Mouse (Mus musculus): ENCODE data around the gene Btaf1.
A peak's percentile ranks its signal among the peaks of the same experiment; 100 is the strongest.

The Btaf1 gene

DNA sequence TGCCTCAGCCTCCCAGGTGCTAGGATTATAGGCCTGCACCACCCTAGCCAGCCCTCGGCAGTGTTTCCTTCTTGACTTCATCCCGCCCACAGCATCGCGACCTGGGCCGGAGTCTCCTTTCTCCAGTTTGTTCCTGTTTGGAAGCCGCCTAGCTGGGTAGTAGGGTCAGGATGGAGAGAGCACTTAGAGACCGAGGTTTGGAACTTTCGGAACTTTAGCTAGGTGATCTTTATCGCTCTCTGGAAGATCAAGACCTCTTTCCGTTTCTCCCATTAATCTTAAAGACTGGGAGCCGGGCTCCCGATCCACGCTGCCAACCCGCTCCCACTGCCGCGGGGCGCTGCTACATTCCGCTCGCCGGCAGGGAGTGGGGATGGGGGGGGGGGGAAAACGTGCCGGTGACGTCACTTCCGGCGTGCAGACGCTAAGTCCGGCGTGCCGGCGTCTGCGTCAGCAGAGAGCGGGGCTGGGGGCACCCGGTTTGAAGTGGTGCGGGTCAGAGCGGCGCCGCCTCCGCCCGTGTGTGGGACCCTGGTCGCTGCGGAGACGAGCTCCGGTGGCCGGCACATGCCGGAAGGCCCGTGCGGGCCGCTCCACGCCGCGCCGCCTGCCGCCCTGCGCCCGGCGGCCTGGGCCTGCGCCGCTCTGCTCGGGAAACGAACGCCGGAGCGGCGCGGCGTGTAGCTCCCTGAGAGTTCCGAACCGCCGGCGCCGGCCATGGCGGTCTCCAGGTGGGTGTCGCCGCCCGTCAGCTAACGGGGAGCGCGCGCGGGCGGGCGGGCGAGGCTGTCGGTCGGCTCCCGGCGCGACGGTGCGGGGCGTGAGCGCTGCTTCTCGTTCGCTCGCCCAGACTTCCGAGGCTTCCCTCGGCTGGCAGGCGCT, at the start of gene Btaf1:
Gene Btaf1 (plus strand): TSS at position 409 of the 882 bp plus-strand sequence.
- peak; percentile 99 for DNase-seq

DNA sequence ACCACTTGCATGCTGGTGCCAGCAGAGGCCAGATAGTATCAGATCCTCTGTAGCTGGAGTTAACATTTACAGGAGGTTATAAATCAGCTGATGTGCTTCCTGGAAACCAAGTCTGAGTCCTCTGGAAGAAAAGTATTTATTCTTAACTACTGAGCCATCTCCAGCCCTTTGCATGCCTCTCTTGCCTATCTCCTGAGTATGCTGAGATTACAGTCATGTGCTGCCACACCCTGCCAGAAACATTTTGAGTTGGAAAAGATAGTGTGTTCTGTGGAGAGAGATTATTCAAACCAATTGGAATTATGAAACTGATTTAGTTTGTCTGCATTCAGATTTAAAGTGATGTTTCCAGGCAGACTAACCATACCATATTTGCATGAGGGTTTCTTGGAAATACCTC, 48.5 kb upstream of the Btaf1 start:
- peak; percentile 60 for DNase-seq

DNA sequence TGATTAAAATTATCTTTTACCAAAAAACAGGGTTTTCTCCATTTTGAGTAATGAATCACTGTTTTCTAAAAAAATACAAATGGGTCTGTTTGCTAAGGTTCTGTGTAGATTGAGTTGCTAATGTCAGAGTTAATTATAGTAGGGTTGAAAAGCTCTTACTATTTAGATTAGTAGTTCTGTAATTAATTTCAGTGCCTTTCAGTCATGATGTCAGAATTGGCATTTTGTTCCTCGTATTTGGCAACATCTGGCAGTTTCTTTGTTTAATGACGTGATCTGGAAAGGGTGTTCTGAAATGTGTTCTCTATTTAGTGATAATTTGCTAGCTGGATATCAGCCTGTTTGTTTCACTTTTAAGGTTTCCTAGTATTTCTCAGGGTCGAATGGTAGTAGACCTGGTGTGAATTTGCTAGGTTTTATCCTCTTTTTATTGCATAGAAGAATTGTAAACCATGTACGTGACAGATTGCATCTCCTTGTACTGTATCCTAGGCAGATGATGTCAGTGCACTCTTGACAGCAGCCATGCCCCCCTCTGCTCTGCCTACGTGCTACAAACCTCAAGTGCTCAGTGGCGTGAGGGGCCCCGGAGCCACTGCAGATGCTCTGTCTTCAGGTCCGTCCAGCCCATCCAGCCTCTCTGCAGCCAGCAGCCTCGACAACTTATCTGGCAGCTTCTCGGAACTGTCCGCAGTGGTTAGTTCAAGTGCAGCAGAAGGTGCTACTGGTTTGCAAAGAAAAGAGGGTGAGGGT, 47.0 kb upstream of the Btaf1 start:
- DNase-seq, result peak; percentile 84

DNA sequence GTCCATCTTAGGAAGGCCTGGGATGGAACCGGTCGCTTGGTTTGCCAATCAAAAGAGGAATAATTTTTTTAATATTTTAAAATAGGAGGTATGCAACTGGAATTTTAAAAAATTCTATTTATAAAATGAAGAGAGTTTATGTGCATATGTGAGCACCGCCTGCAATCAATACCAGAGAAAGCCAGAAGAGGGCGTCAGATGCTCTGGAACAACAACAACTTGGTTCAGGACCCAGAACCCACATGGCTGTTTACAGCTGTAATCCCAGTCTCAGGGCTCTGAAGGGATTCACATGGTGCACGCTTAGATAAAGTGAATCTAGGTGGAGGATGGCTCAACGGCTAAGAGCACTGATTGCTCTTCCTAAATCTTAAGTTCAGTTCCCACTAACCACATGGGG, 42.8 kb upstream of the Btaf1 start:
- peak; percentile 40 for DNase-seq

DNA sequence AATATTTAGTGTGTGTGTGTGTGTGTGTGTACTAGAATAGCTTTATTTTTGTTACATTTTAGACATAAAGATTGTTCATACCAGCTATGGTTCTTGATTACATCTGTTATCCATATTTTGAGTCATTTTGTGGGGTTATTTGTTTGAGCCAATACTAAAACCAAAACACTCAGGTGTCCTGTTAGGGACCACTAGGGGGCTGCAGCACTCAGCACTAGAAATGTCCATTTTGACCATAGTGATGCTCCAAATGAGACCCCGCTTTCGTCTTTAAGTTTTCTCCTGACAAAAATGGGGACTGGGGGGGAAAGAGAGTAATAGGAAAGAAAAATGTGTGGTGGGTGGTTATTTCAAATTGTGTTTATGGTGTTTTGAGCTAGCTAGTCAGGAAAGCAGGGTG, 39.6 kb upstream of the Btaf1 start:
- DNase-seq, result peak; percentile 22

DNA sequence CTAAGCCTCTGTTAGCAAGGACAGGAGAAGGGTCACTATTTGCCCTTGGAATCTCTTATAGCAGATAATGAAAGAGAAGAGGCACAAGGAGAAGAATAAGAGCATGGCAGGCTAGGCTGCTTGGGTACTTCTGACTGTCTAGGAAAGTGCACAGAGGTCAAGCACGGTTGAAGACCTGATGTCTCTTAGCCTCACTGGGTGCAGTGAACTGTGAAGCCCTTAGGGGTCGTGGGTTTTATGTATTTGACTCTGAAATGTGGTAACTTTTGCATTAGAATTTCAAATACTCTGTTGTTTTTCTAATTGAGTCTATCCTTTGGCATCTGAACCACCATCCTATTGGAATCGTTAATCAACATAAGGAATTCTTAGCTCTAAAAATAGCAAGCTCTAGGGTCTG, 38.2 kb upstream of the Btaf1 start:
- DNase-seq, result peak; percentile 58

DNA sequence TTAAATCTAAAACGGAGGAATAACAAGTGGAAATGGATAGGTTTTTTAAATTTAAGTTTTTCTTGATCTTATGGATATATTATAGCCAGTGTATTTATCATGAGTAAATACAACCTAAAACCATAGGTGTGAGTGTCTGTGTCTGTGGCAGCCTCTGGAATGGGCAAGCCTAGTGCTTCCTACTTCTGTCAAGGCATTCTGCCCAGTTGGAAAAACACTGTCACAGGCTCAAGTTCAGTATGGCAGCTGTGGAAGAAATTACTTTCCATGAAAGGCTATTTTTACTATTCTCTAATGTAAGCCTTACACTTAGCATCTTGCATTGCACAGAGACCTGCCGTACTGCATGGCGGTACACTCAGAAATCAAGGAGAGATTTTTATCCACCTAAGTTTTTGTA, 34.1 kb upstream of the Btaf1 start:
- DNase-seq, result peak; percentile 55

DNA sequence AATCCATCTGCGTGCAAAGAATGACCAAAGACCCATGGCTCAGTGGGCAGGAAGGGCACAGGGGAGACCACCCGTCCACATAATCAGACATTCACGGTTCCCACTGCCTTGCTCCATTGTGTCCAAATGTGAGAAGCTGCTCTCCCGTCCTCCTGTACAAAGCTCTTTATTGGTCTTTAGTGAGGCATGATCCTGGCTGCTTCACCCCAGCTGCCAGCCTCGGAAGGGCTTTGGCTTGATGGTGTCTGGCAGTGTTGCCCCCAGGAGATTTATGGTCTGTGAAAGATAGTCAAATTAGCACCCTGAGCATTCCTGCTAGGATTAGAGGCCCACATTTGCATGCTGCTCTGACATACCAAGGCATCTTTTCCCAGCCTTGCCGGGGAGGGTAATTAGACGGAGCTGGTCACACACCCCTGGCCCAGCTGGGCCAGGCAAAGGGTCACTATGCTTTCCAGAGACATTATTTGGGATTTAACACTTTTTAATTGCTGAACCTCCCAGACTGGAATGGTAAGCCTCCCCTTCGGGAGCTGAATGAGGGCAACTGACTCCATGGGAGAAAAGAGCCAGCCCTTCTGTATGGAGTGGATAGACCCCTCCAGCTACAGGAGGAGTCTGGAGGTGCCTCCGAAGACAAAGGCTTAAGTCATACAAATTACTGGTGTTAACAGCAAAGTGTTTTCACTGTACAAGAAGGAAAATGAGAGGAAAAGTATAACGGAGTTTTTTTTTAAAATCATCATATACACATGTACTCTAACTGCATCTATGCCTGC, 28.9 kb upstream of the Btaf1 start:
- peak; percentile 83 for DNase-seq

DNA sequence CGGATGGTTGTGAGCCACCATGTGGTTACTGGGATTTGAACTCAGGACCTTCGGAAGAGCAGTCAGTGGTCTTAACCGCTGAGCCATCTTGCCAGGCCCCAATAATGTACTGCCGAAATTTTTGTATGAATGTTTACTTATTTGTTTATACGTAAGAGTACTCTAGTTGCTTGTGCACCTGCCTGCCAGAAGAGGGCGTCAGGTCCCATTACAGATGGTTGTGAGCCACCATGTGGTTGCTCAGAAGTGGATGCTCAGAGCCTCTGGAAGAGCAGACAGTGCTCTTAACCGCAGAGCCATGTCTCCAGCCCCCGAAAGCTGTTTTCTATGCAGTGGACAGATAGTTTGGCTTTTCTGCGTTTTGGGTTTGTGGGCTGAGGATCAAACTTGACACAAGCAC, 28.1 kb upstream of the Btaf1 start:
- peak; percentile 68 for DNase-seq

DNA sequence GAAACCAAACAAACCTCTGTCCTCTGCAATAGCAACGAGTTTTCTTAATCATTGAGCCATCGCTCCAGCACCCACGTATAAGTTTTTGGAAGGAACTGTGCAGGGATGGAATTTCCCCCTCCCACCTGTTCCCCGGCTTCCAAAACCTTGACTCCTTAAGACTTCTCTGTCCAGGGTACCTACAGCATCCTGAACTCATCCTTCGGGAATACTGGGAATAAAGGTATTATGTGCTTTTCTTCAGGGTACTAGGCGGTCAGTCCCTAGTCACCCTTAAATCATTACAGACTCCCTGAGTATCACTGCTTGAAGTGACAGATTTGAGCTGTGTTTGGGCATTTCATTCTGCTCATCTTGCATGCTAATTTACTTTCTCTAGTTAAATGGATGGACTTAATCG, 22.5 kb upstream of the Btaf1 start:
- peak; percentile 31 for DNase-seq

DNA sequence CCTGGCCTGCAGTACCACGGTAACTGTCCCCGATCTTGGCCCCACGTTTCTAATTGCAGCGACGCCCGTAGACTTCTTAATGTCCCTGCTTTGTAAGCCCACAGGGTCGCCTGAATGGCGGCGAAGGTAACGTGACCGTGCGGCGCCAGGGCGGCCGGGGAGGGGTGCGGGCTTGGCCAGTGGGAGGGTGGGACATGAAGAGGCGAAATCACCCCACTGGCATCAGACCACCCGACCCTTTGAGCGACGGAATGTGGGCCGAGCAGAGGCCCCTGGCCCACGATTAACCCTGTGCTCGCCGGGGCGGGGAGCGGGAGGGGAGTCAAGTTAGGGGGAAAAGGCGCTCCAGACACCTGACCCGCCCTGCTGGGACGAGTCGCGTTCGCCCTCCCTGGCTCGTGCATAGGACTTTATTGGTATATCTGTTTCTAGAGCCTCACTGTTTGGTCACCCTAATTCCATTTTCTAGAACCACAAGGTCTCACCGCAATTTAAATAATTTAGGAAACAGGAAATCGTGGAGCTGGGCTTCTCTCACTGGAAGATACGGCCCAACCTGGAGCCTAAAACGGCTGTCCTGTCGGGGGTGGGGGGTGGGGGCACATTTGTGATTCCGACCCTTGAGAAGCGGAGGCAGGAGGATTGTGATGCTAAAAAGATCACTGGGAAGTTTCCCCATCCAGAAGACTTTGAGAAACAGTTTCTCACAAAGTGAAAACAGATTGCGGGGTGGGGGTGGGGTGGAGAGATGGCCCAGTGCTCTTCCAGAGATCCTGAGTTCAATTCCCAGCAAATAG, 21.5 kb upstream of the Btaf1 start:
- peak; percentile 94 for DNase-seq

DNA sequence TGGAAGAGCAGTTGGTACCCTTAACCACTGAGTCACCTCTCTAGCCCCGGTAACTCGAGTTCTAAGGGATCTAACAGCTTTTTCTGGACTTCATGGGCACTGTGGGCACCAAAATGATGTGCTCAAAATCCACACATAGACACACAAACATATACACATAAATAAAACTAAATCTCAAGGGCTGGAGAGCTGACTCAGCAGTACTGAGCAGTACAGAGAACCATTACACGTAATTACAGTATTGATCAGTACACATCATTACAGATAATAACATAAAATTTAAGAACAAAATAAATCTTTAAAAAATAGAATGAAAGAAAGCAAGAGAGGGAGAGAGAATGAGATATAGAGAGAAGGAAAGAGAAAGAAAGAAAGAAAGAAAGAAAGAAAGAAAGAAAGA, 16.7 kb upstream of the Btaf1 start:
- DNase-seq, result no peak

DNA sequence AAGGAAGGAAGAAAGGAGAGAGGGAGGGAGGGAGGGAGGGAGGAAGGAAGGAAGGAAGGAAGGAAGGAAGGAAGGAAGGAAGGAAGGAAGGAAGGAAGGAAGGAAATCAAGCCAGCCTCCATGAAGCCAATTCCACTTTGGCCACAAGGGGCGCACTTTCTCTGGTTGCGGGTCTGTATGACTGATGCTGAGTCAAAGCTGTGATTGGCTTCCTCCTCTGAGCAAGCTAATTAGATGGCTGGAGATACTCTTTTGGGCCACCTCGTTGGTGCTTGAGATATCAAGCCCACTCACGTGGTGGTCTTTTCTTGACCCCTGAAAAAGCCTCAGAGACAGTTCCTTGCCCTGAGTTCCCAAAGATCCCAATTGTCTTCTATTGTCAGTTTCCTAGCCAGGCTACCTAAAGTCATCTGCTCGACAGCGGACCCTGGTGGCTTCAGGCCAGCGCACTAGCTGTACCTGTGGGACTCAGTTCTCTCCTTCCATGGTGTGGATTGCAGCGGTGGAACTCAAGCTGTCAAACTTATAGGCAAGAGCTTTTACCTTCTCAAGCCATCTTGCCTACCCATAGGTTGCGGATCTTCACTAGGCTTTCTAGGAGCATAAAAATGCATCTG, 16.1 kb upstream of the Btaf1 start:
- peak; percentile 87 for DNase-seq

DNA sequence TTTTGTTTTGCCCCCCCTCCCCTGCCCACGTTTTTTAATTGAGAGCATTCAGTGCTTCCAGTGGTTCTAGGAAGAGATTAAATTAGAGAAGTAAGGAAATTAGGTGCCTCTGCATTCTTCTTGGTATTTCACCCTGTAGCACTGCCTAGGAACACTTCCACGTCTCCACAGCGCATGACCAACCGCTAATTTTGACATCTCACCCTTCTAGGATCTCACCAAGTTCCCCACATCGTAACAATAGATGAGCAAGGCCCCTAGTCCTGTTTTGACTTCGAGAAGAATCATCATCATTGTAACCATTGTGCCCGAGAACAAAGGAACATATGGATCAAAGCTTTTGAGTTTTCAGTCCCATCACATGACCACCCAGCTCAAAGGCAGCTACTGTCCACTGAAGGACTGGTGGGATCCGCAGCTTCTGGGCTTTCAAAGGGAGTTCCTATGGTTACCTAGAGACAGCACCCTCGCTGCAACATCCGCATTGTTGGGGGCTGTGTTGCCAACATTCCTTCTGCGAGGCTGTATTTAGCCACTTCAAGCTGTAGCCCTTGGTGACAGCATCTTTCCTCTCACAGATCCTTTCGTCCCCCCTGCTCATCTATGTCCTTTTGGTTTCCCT, 15.3 kb upstream of the Btaf1 start:
- peak; percentile 79 for DNase-seq

DNA sequence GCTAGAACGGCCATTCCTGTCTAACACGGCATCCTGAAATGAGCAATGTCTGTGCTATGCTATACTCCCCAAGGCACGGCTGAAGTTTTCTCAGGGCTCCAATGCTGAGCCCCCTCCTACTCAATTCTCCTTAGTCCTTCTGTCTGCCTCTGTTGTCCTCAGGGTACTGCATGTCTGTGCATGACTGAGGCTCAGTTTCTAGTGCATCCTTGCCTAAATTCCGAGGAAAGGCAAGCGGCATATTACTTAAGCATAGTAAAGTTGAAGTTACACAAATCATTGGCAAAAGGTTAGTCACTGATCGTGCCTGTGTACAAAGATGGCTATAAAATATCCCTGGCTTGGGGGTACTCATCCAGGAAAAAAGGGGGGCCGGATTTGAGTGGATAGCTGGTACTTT, 12.8 kb upstream of the Btaf1 start:
- peak; percentile 28 for DNase-seq

DNA sequence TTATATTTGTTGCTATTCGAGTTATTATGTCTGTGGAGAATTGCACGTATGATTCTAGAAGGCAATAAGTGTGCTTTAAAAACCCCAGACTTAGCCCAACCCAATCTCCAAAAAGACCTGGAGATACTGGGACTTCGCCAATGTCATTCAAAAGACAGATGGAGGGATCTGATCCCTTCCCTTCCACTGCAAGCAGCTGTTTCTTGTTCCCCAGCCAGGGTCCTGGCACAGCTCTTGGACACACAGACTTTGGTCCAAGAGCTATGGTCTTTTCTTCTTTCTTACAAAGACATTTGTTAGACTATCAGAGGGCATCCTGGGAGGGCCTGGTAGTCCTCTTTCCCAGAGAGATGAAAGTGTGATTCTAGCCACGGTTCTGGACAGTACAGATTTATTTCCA, 9.7 kb upstream of the Btaf1 start:
- no peak for DNase-seq

DNA sequence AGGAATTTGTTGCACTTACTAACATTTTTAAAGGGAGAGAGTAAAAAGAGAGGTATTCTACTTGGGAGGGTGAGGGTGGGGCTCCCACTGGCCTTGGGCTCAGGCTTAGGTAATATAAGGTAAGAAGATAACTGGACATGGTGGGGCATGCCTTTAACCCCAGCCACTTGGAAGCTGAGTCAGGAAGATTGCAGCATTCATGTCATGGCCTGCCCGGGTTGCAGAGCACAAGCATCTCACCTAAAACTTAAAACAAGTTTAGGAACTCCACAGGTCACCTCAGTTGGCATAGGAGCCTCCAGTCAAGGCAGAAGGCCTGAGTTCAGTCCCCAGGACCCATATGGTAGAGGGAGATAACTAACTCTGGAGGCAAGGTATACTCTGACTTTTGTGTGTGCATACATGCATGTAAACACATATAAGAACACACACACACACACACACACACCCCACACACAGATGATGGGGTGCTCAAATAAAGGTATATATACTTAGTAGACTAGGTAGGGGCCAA, 8.9 kb upstream of the Btaf1 start:
- no peak for DNase-seq

DNA sequence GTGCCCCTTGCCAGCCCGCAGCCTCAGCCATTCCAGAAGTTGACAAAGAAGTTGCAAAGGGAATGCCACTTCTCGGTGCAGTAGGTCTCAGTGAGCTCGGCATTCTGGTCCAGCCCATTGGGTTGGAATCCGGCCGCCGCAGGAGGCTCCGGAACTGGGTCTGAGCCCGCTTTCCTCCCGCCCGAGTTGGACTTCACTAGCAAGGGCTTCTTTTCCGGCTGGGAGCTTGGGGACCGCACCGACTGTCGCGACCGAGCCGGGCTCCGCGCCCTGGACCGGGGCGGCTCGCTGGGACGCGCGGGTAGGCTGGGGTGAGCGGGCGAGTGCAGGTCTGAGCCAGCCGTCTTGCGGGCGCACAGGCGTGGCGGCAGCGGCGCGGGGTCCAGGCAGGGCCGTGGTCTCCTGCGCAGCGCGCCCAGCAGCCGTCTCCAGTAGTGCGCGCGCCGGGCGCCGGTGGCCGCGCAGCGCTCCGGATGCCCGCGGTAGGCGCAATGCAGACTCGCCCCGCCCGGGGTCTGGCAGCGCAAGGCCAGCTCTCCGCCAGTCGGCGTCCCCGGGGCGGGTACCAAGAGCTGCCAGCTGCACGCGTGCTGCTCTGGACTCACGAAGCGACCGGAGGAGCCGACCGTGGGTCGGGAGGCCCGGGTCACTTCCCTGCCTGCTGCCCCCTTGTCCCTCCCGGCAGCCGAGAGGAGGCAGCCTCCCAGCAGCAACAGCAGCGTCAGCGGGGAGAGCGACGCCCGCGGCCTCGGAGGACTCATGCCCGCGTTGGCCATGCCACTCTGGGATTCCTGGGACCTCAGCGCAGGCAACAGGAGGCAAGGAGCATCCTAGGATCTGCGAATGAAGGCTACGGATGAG, 7.2 kb upstream of the Btaf1 start:
- peak; percentile 98 for DNase-seq

DNA sequence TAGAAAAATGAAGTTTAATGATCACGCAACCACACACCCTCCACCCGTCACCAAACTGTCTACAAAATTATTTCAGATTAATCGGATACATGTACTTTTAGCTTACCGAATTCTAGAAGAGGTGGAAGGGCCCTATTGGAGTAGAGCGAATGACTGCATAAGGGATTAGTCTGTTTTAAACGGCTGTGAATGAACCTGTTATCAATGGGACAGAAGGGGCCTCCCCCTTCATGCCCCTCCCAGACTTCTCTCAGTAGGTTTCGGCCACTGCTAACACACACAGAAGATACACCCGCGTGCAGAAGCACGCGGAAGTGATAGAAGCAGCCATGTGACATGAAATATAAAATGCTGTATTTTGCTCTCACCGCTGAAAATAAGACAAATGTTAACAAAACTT, 6.4 kb upstream of the Btaf1 start, which contains the start of gene Fgfbp3:
Gene Fgfbp3 (minus strand): TSS at position 150 of the 400 bp plus-strand sequence.
- no peak for DNase-seq

DNA sequence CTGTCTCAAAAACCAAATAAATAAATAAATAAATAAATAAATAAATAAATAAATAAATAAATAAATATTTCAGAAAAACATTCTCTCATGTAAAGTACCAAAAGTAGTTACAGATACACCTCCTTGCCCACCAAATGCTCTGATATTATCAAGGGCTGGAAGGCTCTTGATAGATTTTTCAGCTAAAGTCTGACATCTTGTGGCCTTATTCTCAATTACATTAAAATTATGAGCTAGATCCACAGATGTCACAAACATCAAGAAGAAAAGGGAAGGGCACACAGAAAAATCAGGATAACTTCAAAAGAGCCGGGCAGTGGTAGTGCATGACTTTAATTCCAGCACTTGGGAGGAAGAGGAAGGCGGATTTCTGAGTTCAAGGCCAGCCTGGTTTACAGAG, 3.9 kb upstream of the Btaf1 start:
- DNase-seq, result no peak

Measured in heart, adult 11 months (tissue).